Mouse (Mus musculus) C2C12 (cell line): Measurements from ENCODE around the gene Clpx. TPM values are rescaled to one million over a fixed set of nuclear protein-coding genes. Genes with fewer than 3 reads are reported as not detected.

Experiments
- H3K27me3 ChIP-seq: one replicate; pipeline ENCODE4 v1.6.1; 2011; ENCODE audit not compliant: control insufficient read depth, insufficient read depth, insufficient read length
- H3K36me3 ChIP-seq: one replicate; pipeline ENCODE4 v1.6.1; 2011; ENCODE audit not compliant: control insufficient read depth, insufficient read depth
- H3K4me3 ChIP-seq: one replicate; pipeline ENCODE4 v1.5.1; 2011; ENCODE audit warnings: mild to moderate bottlenecking, control low read depth; ENCODE audit not compliant: poor library complexity, insufficient read depth, severe bottlenecking
- H3K79me2 ChIP-seq: one replicate; pipeline ENCODE4 v1.6.1; 2011; ENCODE audit not compliant: control insufficient read depth, insufficient read depth
- H3K79me3 ChIP-seq: one replicate; pipeline ENCODE4 v1.6.1; 2011; ENCODE audit warnings: low read depth, control low read depth
- H3ac ChIP-seq: one replicate; pipeline ENCODE3; 2011; ENCODE audit warnings: low read depth; ENCODE audit not compliant: control insufficient read depth, insufficient read length
- CEBPB ChIP-seq: IDR thresholded peaks from one replicate; pipeline ENCODE4 v1.6.1; 2011; ENCODE audit warnings: low read depth, mild to moderate bottlenecking, control low read depth, moderate library complexity
- CTCF ChIP-seq: IDR thresholded peaks from one replicate; pipeline ENCODE4 v1.5.1; 2011; ENCODE audit not compliant: control insufficient read depth, insufficient read depth, insufficient read length
- FOSL1 ChIP-seq: IDR thresholded peaks from one replicate; pipeline ENCODE4 v1.8.0; 2011; ENCODE audit warnings: mild to moderate bottlenecking, low read length; ENCODE audit not compliant: poor library complexity, insufficient read depth, severe bottlenecking
- MAX ChIP-seq: IDR thresholded peaks from one replicate; pipeline ENCODE4 v1.6.1; 2011; ENCODE audit warnings: mild to moderate bottlenecking, control low read depth
- MYOD1 ChIP-seq: IDR thresholded peaks from one replicate; pipeline ENCODE4 v1.6.1; 2011; ENCODE audit warnings: low read depth; ENCODE audit not compliant: control insufficient read depth, insufficient read length
- MYOG ChIP-seq: IDR thresholded peaks from one replicate; pipeline ENCODE4 v1.6.1; 2011; ENCODE audit not compliant: control insufficient read depth, insufficient read length; ENCODE audit errors: extremely low read depth
- USF1 ChIP-seq: IDR thresholded peaks from one replicate; pipeline ENCODE4 v1.6.1; 2011; ENCODE audit warnings: low read depth, mild to moderate bottlenecking, control low read depth, moderate library complexity
- long read RNA-seq, 2 experiments: library from polyadenylated mRNA; unstranded; transcript quantifications; one replicate each; pipeline ENCODE4 v2.0.0; 2019 to 2020
- polyA plus RNA-seq: library from polyadenylated mRNA; unstranded; fragments of >200 nt; fragmentation: generic; extraction: Trizol; gene quantifications from one replicate; pipeline ENCODE4 v1.2.1, GENCODE M21; 2012; ENCODE audit warnings: missing spikeins

Gene Clpx
- polyA plus RNA-seq: 9.3 TPM
- long read RNA-seq, experiment 1, transcript Clpx-202 (13 exons, 2,809 nt): minor isoform, 9 of 44 reads
- long read RNA-seq, experiment 1, transcript Clpx-201 (14 exons, 2,885 nt): major isoform, 23 of 44 reads
- long read RNA-seq, experiment 1, partial matches to known transcripts: 8 of 44 reads
- long read RNA-seq, experiment 1, other reads (novel, unspliced or antisense): 4 of 44 reads
- long read RNA-seq, experiment 2, transcript Clpx-201 (14 exons, 2,885 nt): major isoform, 202 of 283 reads
- long read RNA-seq, experiment 2, transcript Clpx-202 (13 exons, 2,809 nt): minor isoform, 37 of 283 reads
- long read RNA-seq, experiment 2, partial matches to known transcripts: 23 of 283 reads
- long read RNA-seq, experiment 2, other reads (novel, unspliced or antisense): 21 of 283 reads

DNA sequence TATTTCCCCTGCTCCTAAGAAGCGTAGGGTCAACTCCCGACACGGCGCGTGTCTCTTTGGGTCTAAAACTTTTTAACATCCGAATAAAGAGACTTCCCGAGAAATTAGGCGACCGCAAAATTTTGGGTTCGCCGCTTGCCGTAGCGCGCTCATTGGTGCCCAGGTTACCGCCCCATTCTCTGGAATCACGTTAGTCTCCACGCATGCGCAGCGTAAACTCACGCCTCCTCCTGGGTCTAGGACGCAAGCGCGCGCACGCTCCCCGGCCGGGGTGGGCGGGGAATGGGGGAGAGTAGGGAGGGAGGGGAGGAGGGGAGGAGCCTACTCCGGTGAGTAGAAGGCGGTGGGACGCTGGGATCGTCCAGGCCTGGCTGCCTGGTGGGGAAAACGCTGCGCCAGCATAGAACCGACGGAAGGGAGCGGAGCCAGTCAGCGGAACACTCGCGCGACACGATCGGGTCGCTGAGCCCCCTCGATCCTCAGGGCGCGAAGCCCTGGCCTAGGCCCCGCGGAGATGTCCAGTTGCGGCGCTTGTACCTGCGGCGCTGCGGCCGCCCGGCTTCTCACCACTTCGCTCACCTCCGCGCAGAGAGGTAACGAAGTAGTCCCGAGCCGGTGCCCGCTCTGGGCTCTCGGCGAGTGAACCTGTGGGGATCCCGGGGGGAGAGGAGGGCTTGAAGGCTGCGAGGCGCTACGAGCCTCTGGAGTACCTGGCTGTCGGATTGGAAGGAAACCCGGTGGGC is at the start of gene Clpx:
TSS of gene Clpx (plus strand) at position 288 of the 743 bp plus-strand sequence.
- Histone ChIP-seq H3K4me3 (peak within 1 kb of the TSS; percentile 89), H3K79me3 (peaks cover 21% of the 10 kb centered on the region), H3K79me2 (peaks cover 47% of the 10 kb centered on the region), H3K36me3 (peaks cover 8% of the 10 kb centered on the region), H3K27me3 (no peaks in the 10 kb centered on the region), H3ac (peak within 1 kb of the TSS; percentile 81)
- TF ChIP-seq MYOD1 (no peak), CEBPB (no peak), MYOG (no peak), MAX (no peak), USF1 (no peak), CTCF (no peak), FOSL1 (no peak)

DNA sequence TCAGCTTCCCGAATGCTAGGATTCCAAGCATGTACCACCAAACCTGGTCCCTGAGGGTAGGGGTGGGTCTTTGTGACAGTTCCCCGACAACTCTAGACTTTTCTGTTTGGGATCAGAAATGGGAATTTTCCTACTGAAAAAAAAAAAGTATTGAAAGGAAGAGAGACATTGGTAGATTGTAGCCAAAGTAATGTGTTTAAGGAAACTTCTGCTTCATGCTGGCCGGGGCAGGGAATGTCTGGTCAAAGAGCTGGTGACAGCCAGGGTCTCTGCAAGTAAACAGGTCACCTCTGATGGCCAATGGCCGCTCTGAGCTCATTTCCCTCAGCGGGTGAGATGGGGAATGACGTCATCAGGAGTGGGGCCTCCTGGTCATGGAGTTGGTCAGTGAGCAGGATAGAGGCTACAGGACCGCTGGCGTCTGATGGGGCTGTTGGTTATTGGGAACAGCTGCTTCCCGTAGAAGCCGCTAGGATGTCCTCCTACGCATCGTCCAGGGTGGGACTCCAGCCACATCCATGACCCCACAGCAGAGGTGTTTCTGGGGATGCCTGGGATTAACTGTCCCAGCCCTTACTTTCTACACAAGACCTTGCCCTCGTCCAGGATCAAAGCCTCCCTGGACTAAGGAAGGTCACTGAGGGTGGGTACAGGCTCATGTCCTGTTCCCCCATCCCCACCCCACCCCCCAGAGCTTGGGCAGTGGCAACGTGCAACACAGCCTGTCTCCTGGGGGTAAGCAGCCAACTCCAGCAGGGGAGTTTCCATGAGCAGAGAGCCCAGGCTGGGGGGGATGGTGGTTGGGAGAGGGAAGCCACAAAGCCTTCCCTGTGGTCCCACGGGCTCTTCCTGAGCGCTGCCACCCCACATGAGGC is 46.3 kb upstream of the Clpx start:
- no peak for TF ChIP-seq MAX
- TF ChIP-seq FOSL1: no peak
- TF ChIP-seq USF1: no peak
- no peak for TF ChIP-seq MYOD1
- no peak for TF ChIP-seq CTCF
- TF ChIP-seq MYOG: no peak
- TF ChIP-seq CEBPB: no peak
- Histone ChIP-seq H3K36me3 (no peaks in the 10 kb centered on the region), H3K4me3 (no peak overlapping the region), H3K27me3 (no peaks in the 10 kb centered on the region), H3ac (no peak overlapping the region), H3K79me3 (no peaks in the 10 kb centered on the region), H3K79me2 (no peaks in the 10 kb centered on the region)

DNA sequence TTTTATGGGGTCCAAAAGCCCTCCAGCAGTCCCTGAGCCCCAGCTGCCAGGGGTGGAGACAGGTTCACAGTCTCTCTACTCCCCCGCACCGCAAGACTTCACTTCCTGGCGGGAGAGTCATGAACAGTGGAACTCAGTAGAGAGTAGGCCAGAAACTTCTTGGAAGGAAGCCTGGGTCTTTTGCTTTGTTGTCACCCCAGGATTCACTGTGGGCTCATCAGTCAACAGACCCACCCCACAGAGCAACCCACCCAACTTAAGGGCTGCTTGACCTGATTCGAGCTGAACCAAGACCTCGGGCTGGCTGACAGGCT is 45.7 kb upstream of the Clpx start:
- Histone ChIP-seq H3K79me3 (no peaks in the 10 kb centered on the region), H3K4me3 (no peak overlapping the region), H3K79me2 (no peaks in the 10 kb centered on the region), H3K27me3 (no peaks in the 10 kb centered on the region), H3ac (no peak overlapping the region), H3K36me3 (no peaks in the 10 kb centered on the region)
- no peak for TF ChIP-seq MYOD1
- no peak for TF ChIP-seq USF1
- no peak for TF ChIP-seq MYOG
- no peak for TF ChIP-seq CEBPB
- TF ChIP-seq CTCF: no peak
- TF ChIP-seq FOSL1: no peak
- no peak for TF ChIP-seq MAX

DNA sequence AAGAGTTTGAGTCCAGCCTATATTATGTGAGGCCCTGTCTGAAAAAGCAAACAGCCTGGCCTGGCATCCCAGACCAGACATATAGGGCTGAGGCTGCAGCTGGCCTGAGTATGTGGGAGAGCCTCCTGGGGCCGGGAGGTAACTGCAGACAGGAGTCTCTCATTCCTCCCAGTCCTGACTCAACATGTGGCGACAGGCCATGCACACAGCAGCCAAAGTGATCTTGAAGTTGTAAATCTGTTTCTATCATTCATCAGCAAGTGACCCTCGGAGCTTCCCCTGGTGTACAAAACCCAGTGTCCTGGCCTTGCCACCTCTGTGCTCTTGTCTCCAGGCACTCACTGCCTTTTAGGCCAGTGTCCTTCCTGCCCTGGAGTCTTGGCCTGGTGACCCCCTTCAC is 42.0 kb upstream of the Clpx start:
- Histone ChIP-seq H3K27me3 (no peaks in the 10 kb centered on the region), H3K79me2 (no peaks in the 10 kb centered on the region), H3K36me3 (no peaks in the 10 kb centered on the region), H3K4me3 (no peak overlapping the region), H3ac (no peak overlapping the region), H3K79me3 (no peaks in the 10 kb centered on the region)
- TF ChIP-seq FOSL1: no peak
- no peak for TF ChIP-seq MYOG
- TF ChIP-seq MAX: no peak
- TF ChIP-seq MYOD1: no peak

DNA sequence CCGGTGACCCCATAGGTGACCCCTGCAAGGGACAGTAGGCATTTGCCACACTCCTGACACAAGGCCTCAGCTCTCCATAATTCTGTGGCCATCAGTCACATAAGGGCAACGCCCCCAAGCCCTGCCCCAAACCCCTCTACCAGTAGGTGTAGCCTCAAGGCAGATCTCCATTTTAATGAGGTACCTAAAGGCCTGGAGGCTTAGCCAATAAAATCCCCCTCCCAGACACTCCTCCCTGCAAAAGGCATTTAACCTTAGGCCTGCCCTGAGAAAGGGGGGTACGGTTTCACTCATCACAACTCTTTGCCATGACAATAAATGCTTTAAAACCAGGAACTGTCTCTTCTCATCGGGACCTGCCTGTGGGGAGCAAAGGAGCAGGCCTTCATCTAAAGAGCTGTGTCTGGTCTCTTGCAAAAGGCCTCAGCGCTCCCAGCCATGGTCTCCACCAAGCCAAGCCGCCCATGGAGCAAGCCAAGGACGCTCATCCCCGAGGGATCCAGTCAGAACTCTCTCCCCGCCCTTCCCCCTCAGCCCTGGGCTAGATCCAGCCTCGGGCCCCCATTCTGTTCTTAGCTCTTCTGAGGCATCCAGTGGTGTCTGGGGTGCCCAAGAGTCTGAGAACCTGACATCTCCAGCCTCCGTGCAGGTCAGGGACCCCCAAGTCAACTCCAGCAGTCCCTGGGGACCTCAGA is 38.0 kb upstream of the Clpx start:
- TF ChIP-seq CEBPB (no peak), CTCF (no peak), FOSL1 (no peak), MYOG (no peak), MAX (no peak), MYOD1 (no peak), USF1 (no peak)

More for the DNA sequence above, 38.0 kb upstream of the Clpx start:
- no peaks in the 10 kb centered on the region for H3K79me3 ChIP-seq
- no peak overlapping the region for H3K4me3 ChIP-seq
- H3K36me3 ChIP-seq: no peaks in the 10 kb centered on the region
- no peak overlapping the region for H3ac ChIP-seq
- H3K27me3 ChIP-seq: no peaks in the 10 kb centered on the region
- H3K79me2 ChIP-seq: no peaks in the 10 kb centered on the region
